Mouse (Mus musculus) kidney, adult 2 months (tissue): ENCODE results near the gene Cd44. TPM values are rescaled to one million over a fixed set of nuclear protein-coding genes. Genes with fewer than 3 reads are reported as not detected.
A peak's percentile ranks its signal among the peaks of the same experiment; 100 is the strongest.

Experiments used
- DNase-seq: peaks from one replicate; pipeline ENCODE4 v3.0.0; 2021
- H3K27ac ChIP-seq: fragments of 200-500 bp; 2 replicates; pipeline ENCODE4 v1.5.1; 2012; ENCODE audit warnings: low read depth, low read length, control low read depth, inconsistent platforms; ENCODE audit not compliant: insufficient read depth
- H3K27me3 ChIP-seq: fragments of 200-500 bp; replicated peaks from 2 replicates; pipeline ENCODE4 v1.6.1; 2012; ENCODE audit warnings: mild to moderate bottlenecking, moderate library complexity, low read length, inconsistent platforms; ENCODE audit not compliant: control insufficient read depth, insufficient read depth
- H3K36me3 ChIP-seq: fragments of 200-500 bp; 2 replicates; pipeline ENCODE4 v1.6.1; 2012; ENCODE audit warnings: mild to moderate bottlenecking, moderate library complexity, low read length, inconsistent platforms; ENCODE audit not compliant: control insufficient read depth, insufficient read depth
- H3K4me1 ChIP-seq: fragments of 200-500 bp; 2 replicates; pipeline ENCODE4 v1.6.1; 2011; ENCODE audit warnings: low read length; ENCODE audit not compliant: control insufficient read depth, insufficient read depth
- H3K4me3 ChIP-seq: fragments of 200-500 bp; 2 replicates; pipeline ENCODE4 v1.5.1; 2011; ENCODE audit warnings: mild to moderate bottlenecking, low read depth, low read length, control low read depth; ENCODE audit not compliant: insufficient read depth
- CTCF ChIP-seq: fragments of 200-500 bp; conservative IDR thresholded peaks from 2 replicates; pipeline ENCODE4 v1.5.1; 2011; ENCODE audit warnings: low read depth, mild to moderate bottlenecking, control low read depth, low read length, moderate library complexity, mixed read lengths; ENCODE audit not compliant: insufficient read depth, insufficient read length
- POLR2A ChIP-seq: fragments of 200-500 bp; IDR thresholded peaks from one replicate; pipeline ENCODE4 v1.6.1; 2011; ENCODE audit warnings: low read depth, low read length, control low read depth
- WGBS: fragments of 180-500 bp; shearing (Covaris S2); methylation state at CpG from one replicate; pipeline ENCODE4 v1.1.7; 2018; 5-methylcytosine and 5-hydroxymethylcytosine counted together
- polyA plus RNA-seq: library from polyadenylated mRNA; depleted of rRNA; stranded (reverse); fragments of >200 nt; gene quantifications from 2 replicates; pipeline ENCODE4 v1.2.3, GENCODE M21; 2012; rRNA removed

Cd44 gene
- 1.8 and 3.3 TPM in 2 replicates for polyA plus RNA-seq

- DNase-seq = peak; percentile 31
- TF ChIP-seq POLR2A = no peak
- TF ChIP-seq CTCF = no peak
- whole genome bisulfite sequencing = 2% methylated on average over 29 of the region's 29 CpGs
Measured at GRCm38 (mm10) chr2:102900875-102901827, at the start of gene Cd44. Gene Cd44, minus strand, starts transcription at chr2:102901665.

GRCm38 (mm10) chr2:102948481-102948857 lies 47.0 kb upstream of the Cd44 start:
- no peak for DNase-seq
- Histone ChIP-seq H3K4me1 (no peaks in the 10 kb centered on the region), H3K4me3 (no peak overlapping the region), H3K36me3 (no peaks in the 10 kb centered on the region), H3K27ac (no peak overlapping the region), H3K27me3 (no peaks in the 10 kb centered on the region)
- TF ChIP-seq POLR2A = no peak
- TF ChIP-seq CTCF = no peak
- 78% methylated on average over 4 of the region's 4 CpGs for WGBS

More at GRCm38 (mm10) chr2:102900875-102901827, at the start of gene Cd44:
- Histone ChIP-seq H3K27ac (no peak within 1 kb of the TSS), H3K36me3 (no peaks in the 10 kb centered on the region), H3K27me3 (no peaks in the 10 kb centered on the region; the same call in 1 of the 2 replicates), H3K4me1 (no peaks in the 10 kb centered on the region), H3K4me3 (peak within 1 kb of the TSS; percentile 59)

GRCm38 (mm10) chr2:102947846-102948480 lies 46.5 kb upstream of the Cd44 start:
- no peak for TF ChIP-seq CTCF
- no peak for TF ChIP-seq POLR2A
- 91% methylated on average over 5 of the region's 5 CpGs for whole genome bisulfite sequencing

GRCm38 (mm10) chr2:102945111-102945510 lies 43.6 kb upstream of the Cd44 start:
- Histone ChIP-seq H3K27me3 (no peaks in the 10 kb centered on the region), H3K36me3 (no peaks in the 10 kb centered on the region), H3K4me1 (no peaks in the 10 kb centered on the region), H3K27ac (no peak overlapping the region), H3K4me3 (no peak overlapping the region)
- 67% methylated on average over 1 of the region's 1 CpGs for WGBS
- no peak for DNase-seq
- no peak for TF ChIP-seq CTCF

More at GRCm38 (mm10) chr2:102947846-102948480, 46.5 kb upstream of the Cd44 start:
- no peaks in the 10 kb centered on the region for H3K4me1 ChIP-seq
- DNase-seq = no peak
- H3K4me3 ChIP-seq = no peak overlapping the region
- H3K36me3 ChIP-seq = no peaks in the 10 kb centered on the region
- no peaks in the 10 kb centered on the region for H3K27me3 ChIP-seq
- no peak overlapping the region for H3K27ac ChIP-seq

GRCm38 (mm10) chr2:102944415-102945012 lies 43.0 kb upstream of the Cd44 start:
- H3K4me3 ChIP-seq = no peak overlapping the region
- H3K27me3 ChIP-seq = no peaks in the 10 kb centered on the region
- no peak for DNase-seq
- no peak for TF ChIP-seq POLR2A
- TF ChIP-seq CTCF = no peak
- 77% methylated on average over 7 of the region's 7 CpGs for WGBS
- no peaks in the 10 kb centered on the region for H3K4me1 ChIP-seq
- H3K36me3 ChIP-seq = no peaks in the 10 kb centered on the region
- no peak overlapping the region for H3K27ac ChIP-seq

GRCm38 (mm10) chr2:102943983-102944382 lies 42.5 kb upstream of the Cd44 start:
- peak; percentile 19 for DNase-seq
- no peaks in the 10 kb centered on the region for H3K4me1 ChIP-seq
- H3K27ac ChIP-seq = no peak overlapping the region
- no peak for TF ChIP-seq CTCF
- TF ChIP-seq POLR2A = no peak
- H3K27me3 ChIP-seq = no peaks in the 10 kb centered on the region
- WGBS = 80% methylated on average over 6 of the region's 6 CpGs
- no peaks in the 10 kb centered on the region for H3K36me3 ChIP-seq
- H3K4me3 ChIP-seq = no peak overlapping the region

- WGBS = 92% methylated on average over 3 of the region's 3 CpGs
- TF ChIP-seq POLR2A (no peak), CTCF (no peak)
- Histone ChIP-seq H3K36me3 (no peaks in the 10 kb centered on the region), H3K27ac (no peak overlapping the region), H3K4me1 (no peaks in the 10 kb centered on the region), H3K27me3 (no peaks in the 10 kb centered on the region), H3K4me3 (no peak overlapping the region)
- DNase-seq = no peak
Measured at GRCm38 (mm10) chr2:102942782-102943080, 41.3 kb upstream of the Cd44 start.
